Mouse (Mus musculus): Measurements from ENCODE around the gene Rnf157.

Rnf157 gene

GRCm38 (mm10) chr11:116293538-116294137 lies 119.2 kb downstream of the Rnf157 start:
- no peak for DNase-seq

- DNase-seq = no peak
Observed at GRCm38 (mm10) chr11:116292401-116292800, 120.4 kb downstream of the Rnf157 start.

- no peak for DNase-seq
Observed at GRCm38 (mm10) chr11:116290556-116290955, 122.3 kb downstream of the Rnf157 start.

- no peak for DNase-seq
Observed at GRCm38 (mm10) chr11:116287351-116287750, 125.5 kb downstream of the Rnf157 start.
